Mouse (Mus musculus) intestine, embryonic 14.5 days (tissue): ENCODE measurements around the gene Slc7a15. TPM values are rescaled to one million over a fixed set of nuclear protein-coding genes. Genes with fewer than 3 reads are reported as not detected.

Source experiments
- ATAC-seq: fragments of 200-750 bp; cut with Nextera tagmentation; replicated peaks from 2 replicates; pipeline ENCODE4 v1.8.0; 2017; ENCODE audit warnings: low read depth, moderate number of reproducible peaks, moderate TSS enrichment, moderate library complexity; ENCODE audit not compliant: low FRiP score, low TSS enrichment
- DNase-seq: peaks from one replicate; pipeline ENCODE4 v3.0.0-alpha.2; 2018; ENCODE audit warnings: low spot score
- H3K27ac ChIP-seq: fragments of 300-500 bp; sonication (generic); 2 replicates; pipeline ENCODE4 v1.5.1; 2014; ENCODE audit warnings: low read depth, mild to moderate bottlenecking, control low read depth
- H3K27me3 ChIP-seq: fragments of 300-500 bp; sonication (generic); replicated peaks from 2 replicates; pipeline ENCODE4 v1.6.1; 2014; ENCODE audit warnings: low read length, control low read depth; ENCODE audit not compliant: control insufficient read depth, insufficient read depth
- H3K36me3 ChIP-seq: fragments of 300-500 bp; sonication (generic); 2 replicates; pipeline ENCODE4 v1.6.1; 2014; ENCODE audit warnings: low read length, control low read depth; ENCODE audit not compliant: control insufficient read depth, insufficient read depth
- H3K4me1 ChIP-seq: fragments of 300-500 bp; sonication (generic); replicated peaks from 2 replicates; pipeline ENCODE4 v1.6.1; 2014; ENCODE audit warnings: low read length, control low read depth, mixed read lengths; ENCODE audit not compliant: control insufficient read depth, insufficient read depth
- H3K4me2 ChIP-seq: fragments of 300-500 bp; sonication (generic); 2 replicates; pipeline ENCODE4 v1.6.1; 2014; ENCODE audit warnings: low read length
- H3K4me3 ChIP-seq: fragments of 300-500 bp; sonication (generic); 2 replicates; pipeline ENCODE4 v1.5.1; 2014; ENCODE audit warnings: low read depth, low read length, control low read depth, mixed read lengths
- H3K9ac ChIP-seq: fragments of 300-500 bp; sonication (generic); 2 replicates; pipeline ENCODE4 v1.6.1; 2014; ENCODE audit warnings: mild to moderate bottlenecking, low read length
- H3K9me3 ChIP-seq: fragments of 300-500 bp; sonication (generic); 2 replicates; pipeline ENCODE4 v1.6.1; 2016; ENCODE audit warnings: low read length, control low read depth; ENCODE audit not compliant: control insufficient read depth
- WGBS: fragments of 180-500 bp; shearing (Covaris S2); extraction: QIAGEN DNeasy Blood & Tissue Kit; methylation state at CpG from one replicate; pipeline ENCODE4 v1.1.7; 2014; 5-methylcytosine and 5-hydroxymethylcytosine counted together
- polyA plus RNA-seq: library from polyadenylated mRNA; unstranded; fragments of >200 nt; fragmentation: Nextera tagmentation; extraction: Ambion mirVana; gene quantifications from 2 replicates; pipeline ENCODE4 v1.2.1, GENCODE M21; 2014

The Slc7a15 gene
- polyA plus RNA-seq, 1 experiment from 2014 or later, result not detected

GRCm38 (mm10) chr12:8498591-8499000 lies 100.3 kb downstream of the Slc7a15 start:
- Histone ChIP-seq H3K4me2 (peak overlapping the region; percentile 87), H3K36me3 (no peaks in the 10 kb centered on the region), H3K9ac (peak overlapping the region; percentile 99), H3K9me3 (no peaks in the 10 kb centered on the region), H3K27me3 (no peaks in the 10 kb centered on the region), H3K4me1 (peaks cover 39% of the 10 kb centered on the region), H3K27ac (peak overlapping the region; percentile 99), H3K4me3 (peak overlapping the region; percentile 86)
- no peak for ATAC-seq
- peak; percentile 67 for DNase-seq
- WGBS, result 4% methylated on average over 11 of the region's 13 CpGs

- 17% methylated on average over 8 of the region's 8 CpGs for WGBS
- no peak for ATAC-seq
These were observed 100.7 kb downstream of the Slc7a15 start for GRCm38 (mm10) chr12:8498148-8498571.

GRCm38 (mm10) chr12:8497314-8497706 lies 101.6 kb downstream of the Slc7a15 start:
- H3K27ac ChIP-seq, result peak overlapping the region; percentile 77; the same call in 1 of the 2 replicates

More at GRCm38 (mm10) chr12:8498148-8498571, 100.7 kb downstream of the Slc7a15 start:
- Histone ChIP-seq H3K36me3 (no peaks in the 10 kb centered on the region), H3K9ac (peak overlapping the region; percentile 99), H3K27me3 (no peaks in the 10 kb centered on the region), H3K4me1 (peaks cover 39% of the 10 kb centered on the region), H3K4me3 (peak overlapping the region; percentile 86), H3K4me2 (peak overlapping the region; percentile 87), H3K27ac (peak overlapping the region; percentile 99; the same call in 1 of the 2 replicates), H3K9me3 (no peaks in the 10 kb centered on the region)
- DNase-seq, result peak; percentile 69

GRCm38 (mm10) chr12:8496679-8497313 lies 102.1 kb downstream of the Slc7a15 start:
- peak overlapping the region; percentile 87 for H3K4me2 ChIP-seq
- peaks cover 49% of the 10 kb centered on the region for H3K4me1 ChIP-seq
- H3K9me3 ChIP-seq, result no peaks in the 10 kb centered on the region
- peak overlapping the region; percentile 77 for H3K27ac ChIP-seq
- H3K36me3 ChIP-seq, result no peaks in the 10 kb centered on the region
- no peak for ATAC-seq
- 38% methylated on average over 2 of the region's 2 CpGs for WGBS
- no peaks in the 10 kb centered on the region for H3K27me3 ChIP-seq
- peak overlapping the region; percentile 35 for H3K9ac ChIP-seq
- DNase-seq, result no peak
- H3K4me3 ChIP-seq, result peak overlapping the region; percentile 86

More at GRCm38 (mm10) chr12:8497314-8497706, 101.6 kb downstream of the Slc7a15 start:
- H3K4me2 ChIP-seq, result peak overlapping the region; percentile 87
- no peak for DNase-seq
- peak overlapping the region; percentile 86 for H3K4me3 ChIP-seq
- no peaks in the 10 kb centered on the region for H3K9me3 ChIP-seq
- H3K4me1 ChIP-seq, result peaks cover 44% of the 10 kb centered on the region
- no peaks in the 10 kb centered on the region for H3K27me3 ChIP-seq
- peak overlapping the region; percentile 35 for H3K9ac ChIP-seq
- ATAC-seq, result no peak
- H3K36me3 ChIP-seq, result no peaks in the 10 kb centered on the region
- WGBS, result 10% methylated on average over 2 of the region's 2 CpGs

- Histone ChIP-seq H3K27me3 (no peaks in the 10 kb centered on the region), H3K9ac (no peak overlapping the region; the same call in 1 of the 2 replicates), H3K4me3 (no peak overlapping the region), H3K36me3 (no peaks in the 10 kb centered on the region), H3K4me1 (peaks cover 46% of the 10 kb centered on the region), H3K9me3 (no peaks in the 10 kb centered on the region), H3K27ac (peak overlapping the region; percentile 77), H3K4me2 (peak overlapping the region; percentile 87)
- DNase-seq, result peak; percentile 81
- WGBS, result 14% methylated on average over 15 of the region's 15 CpGs
- no peak for ATAC-seq
These were observed 102.8 kb downstream of the Slc7a15 start for GRCm38 (mm10) chr12:8495881-8496678.

- Histone ChIP-seq H3K4me1 (peaks cover 39% of the 10 kb centered on the region), H3K27me3 (no peaks in the 10 kb centered on the region), H3K4me3 (no peak overlapping the region), H3K36me3 (no peaks in the 10 kb centered on the region), H3K9ac (no peak overlapping the region), H3K9me3 (no peaks in the 10 kb centered on the region), H3K27ac (no peak overlapping the region), H3K4me2 (no peak overlapping the region)
- ATAC-seq, result no peak
- DNase-seq, result no peak
- 81% methylated on average over 3 of the region's 3 CpGs for WGBS
These were observed 104.2 kb downstream of the Slc7a15 start for GRCm38 (mm10) chr12:8494675-8495074.

- H3K9me3 ChIP-seq, result no peaks in the 10 kb centered on the region
- peaks cover 46% of the 10 kb centered on the region for H3K4me1 ChIP-seq
- ATAC-seq, result no peak
- H3K4me2 ChIP-seq, result no peak overlapping the region
- no peak for DNase-seq
- no peak overlapping the region for H3K27ac ChIP-seq
- no peaks in the 10 kb centered on the region for H3K36me3 ChIP-seq
- 71% methylated on average over 3 of the region's 3 CpGs for WGBS
- H3K4me3 ChIP-seq, result no peak overlapping the region
- H3K9ac ChIP-seq, result no peak overlapping the region
- no peaks in the 10 kb centered on the region for H3K27me3 ChIP-seq
These were observed 105.5 kb downstream of the Slc7a15 start for GRCm38 (mm10) chr12:8493386-8493785.

GRCm38 (mm10) chr12:8489098-8489497 lies 109.8 kb downstream of the Slc7a15 start:
- ATAC-seq (no peak), DNase-seq (no peak)
- Histone ChIP-seq H3K27me3 (no peaks in the 10 kb centered on the region), H3K4me2 (no peak overlapping the region), H3K9me3 (no peaks in the 10 kb centered on the region), H3K27ac (no peak overlapping the region), H3K4me3 (no peak overlapping the region), H3K4me1 (peaks cover 29% of the 10 kb centered on the region), H3K36me3 (no peaks in the 10 kb centered on the region), H3K9ac (no peak overlapping the region)
- 42% methylated on average over 4 of the region's 4 CpGs for WGBS
